Mouse (Mus musculus): ENCODE measurements around the gene Fbxw14. TPM values are rescaled to one million over a fixed set of nuclear protein-coding genes. Genes with fewer than 3 reads are reported as not detected.
"Not testable (repeated sequence)": the region's sequence is repeated elsewhere in the genome, so short reads cannot be mapped to it uniquely, and the experiment has no call there.

The Fbxw14 gene
- not detected in 2 replicates for polyA plus RNA-seq (2014; fragmentation: Nextera tagmentation; extraction: Ambion mirVana)

- not testable (repeated sequence) for ATAC-seq (ENCODE audit: insufficient number of reproducible peaks, insufficient read depth, low FRiP score, low read depth); H3K4me1 ChIP-seq (ENCODE audit: control insufficient read depth in 2 of 2, insufficient read depth in 2 of 2, low read length in 2 of 2)
- WGBS: no CpG with 5 or more reads among the region's 1 CpGs
Observed at GRCm38 (mm10) chr9:109287576-109287975, at the start of gene Fbxw14. Gene Fbxw14, minus strand, starts transcription at chr9:109287676.

GRCm38 (mm10) chr9:109263041-109263440, 24.4 kb downstream of the Fbxw14 start:
- ATAC-seq (ENCODE audit: insufficient number of reproducible peaks, insufficient read depth, low FRiP score, low read depth): no peak
- Histone ChIP-seq H3K27ac (replicated peaks in 1 of 2; ENCODE audit: control insufficient read depth in 1 of 2, insufficient read depth in 1 of 2, low read depth in 2 of 2, low read length in 2 of 2) (no peak overlapping the region), H3K4me3 (ENCODE audit: control insufficient read depth in 1 of 2, insufficient read depth in 1 of 2, low read depth in 1 of 2, low read length in 2 of 2) (no peak overlapping the region), H3K4me1 (ENCODE audit: control insufficient read depth in 2 of 2, insufficient read depth in 2 of 2, low read length in 2 of 2) (no peaks in the 10 kb centered on the region), H3K9ac (ENCODE audit: low read length) (no peak overlapping the region), H3K36me3 (ENCODE audit: control insufficient read depth, insufficient read depth, low read length) (no peaks in the 10 kb centered on the region), H3K4me2 (ENCODE audit: low read length) (no peak overlapping the region), H3K9me3 (ENCODE audit: control insufficient read depth, low read length) (no peaks in the 10 kb centered on the region), H3K27me3 (ENCODE audit: control insufficient read depth, insufficient read depth, low read length) (no peaks in the 10 kb centered on the region)
- 60% methylated on average over 2 of the region's 2 CpGs for WGBS

More at GRCm38 (mm10) chr9:109287576-109287975, at the start of gene Fbxw14:
- H3K36me3 ChIP-seq (ENCODE audit: control insufficient read depth, insufficient read depth, low read length); H3K27ac ChIP-seq (replicated peaks in 1 of 2; ENCODE audit: control insufficient read depth in 1 of 2, insufficient read depth in 1 of 2, low read depth in 2 of 2, low read length in 2 of 2); H3K9me3 ChIP-seq (ENCODE audit: control insufficient read depth, low read length); H3K9ac ChIP-seq (ENCODE audit: low read length); H3K4me3 ChIP-seq (ENCODE audit: control insufficient read depth in 1 of 2, insufficient read depth in 1 of 2, low read depth in 1 of 2, low read length in 2 of 2); H3K4me2 ChIP-seq (ENCODE audit: low read length); H3K27me3 ChIP-seq (ENCODE audit: control insufficient read depth, insufficient read depth, low read length): not testable (repeated sequence)

GRCm38 (mm10) chr9:109234654-109235053, 52.8 kb downstream of the Fbxw14 start, which contains the start of gene Fbxw20:
Gene Fbxw20, minus strand, starts transcription at chr9:109234754.
- WGBS: 80% methylated on average over 1 of the region's 1 CpGs

More at GRCm38 (mm10) chr9:109234654-109235053, 52.8 kb downstream of the Fbxw14 start, which contains the start of gene Fbxw20:
- Histone ChIP-seq H3K36me3 (ENCODE audit: control insufficient read depth, insufficient read depth, low read length) (no peaks in the 10 kb centered on the region), H3K9ac (ENCODE audit: low read length) (no peak within 1 kb of the TSS), H3K4me2 (ENCODE audit: low read length) (no peak within 1 kb of the TSS), H3K4me1 (ENCODE audit: control insufficient read depth in 2 of 2, insufficient read depth in 2 of 2, low read length in 2 of 2) (no peaks in the 10 kb centered on the region), H3K27me3 (ENCODE audit: control insufficient read depth, insufficient read depth, low read length) (no peaks in the 10 kb centered on the region), H3K4me3 (ENCODE audit: control insufficient read depth in 1 of 2, insufficient read depth in 1 of 2, low read depth in 1 of 2, low read length in 2 of 2) (no peak within 1 kb of the TSS), H3K9me3 (ENCODE audit: control insufficient read depth, low read length) (no peaks in the 10 kb centered on the region), H3K27ac (replicated peaks in 1 of 2; ENCODE audit: control insufficient read depth in 1 of 2, insufficient read depth in 1 of 2, low read depth in 2 of 2, low read length in 2 of 2) (no peak within 1 kb of the TSS)
- no peak for ATAC-seq (ENCODE audit: insufficient number of reproducible peaks, insufficient read depth, low FRiP score, low read depth)

Other genes with a start within 250 kb of the Fbxw14 start
- 51.9 and 54.3 TPM in 2 replicates for gene Shisa5, start 249.1 kb downstream of the Fbxw14 start, polyA plus RNA-seq (2014; fragmentation: Nextera tagmentation; extraction: Ambion mirVana)
- 8.1 TPM in 2 replicates for gene Trex1, start 227.9 kb downstream of the Fbxw14 start, polyA plus RNA-seq (2014; fragmentation: Nextera tagmentation; extraction: Ambion mirVana)
- gene Atrip, start 213.6 kb downstream of the Fbxw14 start, polyA plus RNA-seq (2014; fragmentation: Nextera tagmentation; extraction: Ambion mirVana): 17.5 and 19.9 TPM in 2 replicates
- gene Ccdc51, start 205.2 kb downstream of the Fbxw14 start, polyA plus RNA-seq (2014; fragmentation: Nextera tagmentation; extraction: Ambion mirVana): 13.9 and 14.0 TPM in 2 replicates
- 611 and 670 TPM in 2 replicates for gene Tma7, start 205.1 kb downstream of the Fbxw14 start, polyA plus RNA-seq (2014; fragmentation: Nextera tagmentation; extraction: Ambion mirVana)
- 5.6 and 5.7 TPM in 2 replicates for gene Plxnb1, start 192.3 kb downstream of the Fbxw14 start, polyA plus RNA-seq (2014; fragmentation: Nextera tagmentation; extraction: Ambion mirVana)
- gene Fbxw21, start 125.6 kb downstream of the Fbxw14 start, polyA plus RNA-seq (2014; fragmentation: Nextera tagmentation; extraction: Ambion mirVana): not detected in 2 replicates
- gene Fbxw13, start 91.7 kb downstream of the Fbxw14 start, polyA plus RNA-seq (2014; fragmentation: Nextera tagmentation; extraction: Ambion mirVana): not detected in 2 replicates
- gene Fbxw20, start 52.9 kb downstream of the Fbxw14 start, polyA plus RNA-seq (2014; fragmentation: Nextera tagmentation; extraction: Ambion mirVana): not detected in 2 replicates
- not detected in 2 replicates for gene Fbxw28, start 52.0 kb upstream of the Fbxw14 start, polyA plus RNA-seq (2014; fragmentation: Nextera tagmentation; extraction: Ambion mirVana)
- gene Fbxw22, start 116.6 kb upstream of the Fbxw14 start, polyA plus RNA-seq (2014; fragmentation: Nextera tagmentation; extraction: Ambion mirVana): not detected in 2 replicates
- not detected in 2 replicates for gene Fbxw16, start 161.5 kb upstream of the Fbxw14 start, polyA plus RNA-seq (2014; fragmentation: Nextera tagmentation; extraction: Ambion mirVana)
- gene Fbxw19, start 208.2 kb upstream of the Fbxw14 start, polyA plus RNA-seq (2014; fragmentation: Nextera tagmentation; extraction: Ambion mirVana): not detected in 2 replicates

Measured in heart, embryonic 14.5 days (tissue).